Mouse (Mus musculus): ENCODE measurements at regions not wholly inside any gene's neighbourhood (a gene's known extent, or its start where the extent isn't known, plus 50 kb on each side); places are given as distances from the start of the nearest gene placed in this dataset.
"Not testable (repeated sequence)": the region's sequence is repeated elsewhere in the genome, so short reads cannot be mapped to it uniquely, and the experiment has no call there.

DNA sequence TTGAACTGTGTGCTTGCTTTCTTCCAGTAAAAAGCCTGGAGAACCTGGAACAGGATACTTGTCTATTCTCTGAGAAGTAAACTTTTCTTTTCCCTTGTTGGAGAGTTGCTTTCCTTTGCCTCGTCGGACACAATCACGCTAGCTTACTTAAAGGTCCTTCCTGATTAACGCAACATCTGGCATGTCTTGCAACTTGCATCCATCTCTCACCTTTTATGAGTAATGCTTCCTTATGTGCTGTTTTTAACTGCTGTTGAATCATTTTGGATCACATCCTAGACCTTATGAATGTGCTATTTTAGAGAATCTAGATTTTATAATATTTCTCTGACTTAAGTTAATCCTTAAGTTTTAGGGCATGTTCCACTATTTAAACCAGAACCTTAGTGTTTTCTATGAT is 188.4 kb upstream of the Pcsk5 start:
- DNase-seq = no peak

DNA sequence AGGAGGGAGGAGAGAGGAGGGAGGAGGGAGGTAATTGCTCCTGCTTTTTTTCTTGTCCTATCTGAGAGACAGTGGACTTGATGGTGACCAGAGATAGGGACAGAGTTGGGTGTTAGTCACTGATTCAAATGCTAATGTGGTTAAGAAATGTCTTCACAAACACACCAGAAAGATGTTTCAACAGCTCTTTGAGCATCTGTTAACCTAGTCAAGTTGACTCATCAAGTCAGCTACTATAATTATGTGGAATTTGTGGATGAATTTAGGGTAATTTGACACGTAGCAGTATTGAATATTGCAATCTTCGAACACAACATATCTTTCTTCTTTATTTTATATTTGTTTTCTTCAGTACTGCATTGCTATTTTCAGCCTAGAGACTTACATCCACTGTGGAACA is 182.9 kb upstream of the Pcsk5 start:
- DNase-seq = no peak

- DNase-seq = no peak
These were observed 177.9 kb upstream of the Pcsk5 start for GRCm38 (mm10) chr19:18015371-18015770.

- DNase-seq = no peak
These were observed 174.6 kb upstream of the Pcsk5 start for GRCm38 (mm10) chr19:18012029-18012428.

GRCm38 (mm10) chr19:17997561-17997960 is 160.1 kb upstream of the Pcsk5 start:
- DNase-seq = no peak

DNA sequence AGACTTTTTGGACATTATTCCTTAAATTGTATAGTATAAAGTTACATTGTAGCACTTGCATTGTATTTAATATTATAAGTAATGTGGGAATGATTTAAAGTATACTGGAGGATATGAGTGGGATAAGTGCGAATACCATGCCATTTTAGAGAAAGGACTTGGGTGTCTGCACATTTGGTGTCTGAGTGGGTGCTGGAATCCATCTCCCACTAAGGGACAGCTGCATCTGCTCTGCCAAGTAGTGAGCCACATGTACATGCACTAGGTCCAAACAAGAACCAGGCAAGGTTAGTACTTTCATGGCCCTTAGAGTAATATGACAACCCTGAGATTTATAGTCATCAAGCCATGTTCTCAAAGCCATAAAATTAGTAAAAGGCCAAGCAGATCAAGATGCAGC is 146.0 kb upstream of the Pcsk5 start:
- DNase-seq = no peak

DNA sequence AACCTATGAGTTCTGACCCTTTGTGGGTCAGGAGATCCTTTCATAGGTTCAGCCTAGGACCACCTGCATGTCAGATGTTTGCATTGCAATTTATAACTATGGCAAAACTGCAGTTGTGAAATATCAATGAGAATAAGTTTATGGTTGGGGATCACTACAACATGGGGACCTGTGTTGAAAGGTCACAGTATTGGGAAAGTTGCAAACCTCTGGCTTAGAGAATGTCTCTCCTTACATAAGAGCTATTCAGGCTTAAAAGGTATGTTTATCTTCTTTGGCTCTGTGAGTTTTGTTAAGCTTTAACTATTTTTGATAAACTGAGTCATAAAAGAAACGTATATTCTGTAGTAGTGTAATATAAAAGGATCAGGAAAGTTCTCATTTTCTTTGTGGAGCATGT is 128.1 kb upstream of the Pcsk5 start:
- DNase-seq = no peak

DNA sequence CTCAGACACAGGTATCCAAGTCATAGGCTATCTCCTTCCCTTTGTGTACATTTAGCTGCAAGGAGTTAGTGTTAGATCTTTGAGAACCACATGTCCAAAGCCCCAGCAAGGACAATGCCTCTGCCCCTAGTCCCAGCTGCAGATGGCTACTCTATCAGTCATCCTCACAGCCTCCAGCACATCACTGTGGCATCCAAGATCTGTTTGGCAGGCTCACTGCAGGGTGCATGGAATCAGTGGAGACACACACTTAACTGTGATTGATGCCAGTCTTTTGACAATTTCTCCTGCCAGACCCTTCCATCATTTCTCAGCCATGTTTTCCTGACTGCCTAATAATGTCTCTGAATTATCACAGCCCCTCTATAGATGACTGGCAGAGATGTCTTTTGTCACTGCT is 121.0 kb upstream of the Pcsk5 start:
- no peak for DNase-seq

GRCm38 (mm10) chr19:17932665-17933064 is 95.2 kb upstream of the Pcsk5 start:
- DNase-seq = no peak

DNA sequence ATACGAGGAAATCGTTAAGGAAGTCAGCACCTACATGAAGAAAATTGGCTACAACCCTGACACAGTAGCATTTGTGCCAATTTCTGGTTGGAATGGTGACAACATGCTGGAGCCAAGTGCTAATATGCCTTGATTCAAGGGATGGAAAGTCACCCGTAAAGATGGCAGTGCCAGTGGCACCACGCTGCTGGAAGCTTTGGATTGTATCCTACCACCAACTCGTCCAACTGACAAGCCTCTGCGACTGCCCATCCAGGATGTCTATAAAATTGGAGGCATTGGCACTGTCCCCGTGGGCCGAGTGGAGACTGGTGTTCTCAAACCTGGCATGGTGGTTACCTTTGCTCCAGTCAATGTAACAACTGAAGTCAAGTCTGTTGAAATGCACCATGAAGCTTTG is 89.7 kb upstream of the Pcsk5 start:
- DNase-seq = not testable (repeated sequence)

DNA sequence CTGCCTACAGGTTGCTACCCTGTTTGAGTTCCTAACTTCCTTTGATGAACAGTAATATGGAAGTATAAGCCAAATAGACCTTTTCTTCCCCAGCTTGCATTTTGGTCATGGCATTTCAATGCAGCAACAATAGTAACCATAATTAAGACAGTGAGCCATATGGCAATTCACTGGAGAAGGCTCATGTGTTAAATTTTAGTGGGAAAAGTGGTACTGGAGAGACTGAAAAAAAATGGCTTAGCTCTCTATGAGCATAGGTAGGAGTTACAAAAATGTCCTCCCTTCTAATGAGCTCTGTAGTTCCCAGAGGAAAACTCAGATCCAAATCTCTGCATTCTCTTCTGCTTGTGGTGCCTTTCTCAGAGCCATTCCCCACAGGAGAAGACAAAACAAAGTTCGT is 70.1 kb upstream of the Pcsk5 start:
- DNase-seq = no peak

- no peak for DNase-seq
These were observed 66.7 kb upstream of the Pcsk5 start for GRCm38 (mm10) chr19:17904120-17904519.

- DNase-seq = no peak
These were observed 55.2 kb upstream of the Pcsk5 start for GRCm38 (mm10) chr19:17892615-17893014.
